Mouse (Mus musculus) lung, embryonic 14.5 days (tissue): ENCODE measurements around the gene Olfr1507. TPM values are rescaled to one million over a fixed set of nuclear protein-coding genes. Genes with fewer than 3 reads are reported as not detected.

Source experiments
- ATAC-seq: fragments of 200-750 bp; cut with Nextera tagmentation; 2 replicates; pipeline ENCODE4 v1.8.0; 2017; ENCODE audit warnings: mild to moderate bottlenecking, moderate TSS enrichment, moderate library complexity; ENCODE audit not compliant: insufficient read depth
- DNase-seq: peaks from one replicate; pipeline ENCODE4 v3.0.0-alpha.2; 2015
- H3K27ac ChIP-seq: fragments of 300-500 bp; sonication (generic); 2 replicates; pipeline ENCODE4 v1.5.1; 2014; ENCODE audit warnings: low read depth, mild to moderate bottlenecking, moderate library complexity
- H3K27me3 ChIP-seq: fragments of 300-500 bp; sonication (generic); 2 replicates; pipeline ENCODE4 v1.6.1; 2014; ENCODE audit warnings: low read length, control low read depth; ENCODE audit not compliant: insufficient read depth
- H3K36me3 ChIP-seq: fragments of 300-500 bp; sonication (generic); 2 replicates; pipeline ENCODE4 v1.6.1; 2014; ENCODE audit warnings: control low read depth; ENCODE audit not compliant: insufficient read depth
- H3K4me1 ChIP-seq: fragments of 300-500 bp; sonication (generic); 2 replicates; pipeline ENCODE4 v1.6.1; 2014; ENCODE audit warnings: antibody characterized with exemption, control low read depth; ENCODE audit not compliant: insufficient read depth
- H3K4me2 ChIP-seq: fragments of 300-500 bp; sonication (generic); 2 replicates; pipeline ENCODE4 v1.6.1; 2014; ENCODE audit warnings: mild to moderate bottlenecking
- H3K4me3 ChIP-seq: fragments of 300-500 bp; sonication (generic); 2 replicates; pipeline ENCODE4 v1.5.1; 2014; ENCODE audit warnings: low read depth, low read length
- H3K9ac ChIP-seq: fragments of 300-500 bp; sonication (generic); 2 replicates; pipeline ENCODE4 v1.6.1; 2014
- H3K9me3 ChIP-seq: fragments of 300-500 bp; sonication (generic); 2 replicates; pipeline ENCODE4 v1.6.1; 2016; ENCODE audit warnings: low read depth, low read length, control low read depth
- CTCF ChIP-seq: IDR thresholded peaks from 2 replicates; pipeline ENCODE4 v1.5.1; 2016; ENCODE audit warnings: antibody characterized with exemption, low read depth
- WGBS: fragments of 180-500 bp; shearing (Covaris S2); extraction: QIAGEN DNeasy Blood & Tissue Kit; methylation state at CpG from one replicate; pipeline ENCODE4 v1.1.7; 2014; 5-methylcytosine and 5-hydroxymethylcytosine counted together
- polyA plus RNA-seq: library from polyadenylated mRNA; unstranded; fragments of >200 nt; fragmentation: Nextera tagmentation; extraction: Ambion mirVana; gene quantifications from 2 replicates; pipeline ENCODE4 v1.2.1, GENCODE M21; 2014

Gene Olfr1507
- polyA plus RNA-seq = not detected in 2 replicates

- Histone ChIP-seq H3K4me2 (no peak within 1 kb of the TSS), H3K4me1 (no peaks in the 10 kb centered on the region), H3K4me3 (no peak within 1 kb of the TSS), H3K27ac (no peak within 1 kb of the TSS), H3K9ac (no peak within 1 kb of the TSS), H3K27me3 (no peaks in the 10 kb centered on the region), H3K9me3 (no peaks in the 10 kb centered on the region), H3K36me3 (no peaks in the 10 kb centered on the region)
- WGBS = 71% methylated on average over 4 of the region's 4 CpGs
- TF ChIP-seq CTCF = no peak
- ATAC-seq (no peak), DNase-seq (no peak)
Measured at GRCm38 (mm10) chr14:52495516-52495915, at the start of gene Olfr1507. TSS of gene Olfr1507 (minus strand) at chr14:52495749.

- no peak for ATAC-seq
Measured at GRCm38 (mm10) chr14:52533336-52533735, 37.8 kb upstream of the Olfr1507 start.

GRCm38 (mm10) chr14:52524952-52525351 lies 29.4 kb upstream of the Olfr1507 start:
- no peak for DNase-seq
- 94% methylated on average over 1 of the region's 1 CpGs for WGBS
- Histone ChIP-seq H3K27ac (no peak overlapping the region), H3K9ac (no peak overlapping the region), H3K36me3 (no peaks in the 10 kb centered on the region), H3K27me3 (no peaks in the 10 kb centered on the region), H3K4me3 (no peak overlapping the region), H3K9me3 (no peaks in the 10 kb centered on the region), H3K4me1 (no peaks in the 10 kb centered on the region), H3K4me2 (no peak overlapping the region)
- no peak for TF ChIP-seq CTCF
- no peak for ATAC-seq

More at GRCm38 (mm10) chr14:52533336-52533735, 37.8 kb upstream of the Olfr1507 start:
- no peaks in the 10 kb centered on the region for H3K4me1 ChIP-seq
- no peak overlapping the region for H3K27ac ChIP-seq
- H3K4me2 ChIP-seq = no peak overlapping the region
- no peak overlapping the region for H3K4me3 ChIP-seq
- no peaks in the 10 kb centered on the region for H3K36me3 ChIP-seq
- no peak for TF ChIP-seq CTCF
- H3K27me3 ChIP-seq = no peaks in the 10 kb centered on the region
- DNase-seq = no peak
- H3K9ac ChIP-seq = no peak overlapping the region
- H3K9me3 ChIP-seq = no peaks in the 10 kb centered on the region
- 90% methylated on average over 1 of the region's 1 CpGs for WGBS

GRCm38 (mm10) chr14:52467395-52467794 lies 28.2 kb downstream of the Olfr1507 start, which contains the start of gene Olfr1508:
TSS of gene Olfr1508 (minus strand) at chr14:52467495.
- H3K9ac ChIP-seq = no peak within 1 kb of the TSS
- 63% methylated on average over 2 of the region's 2 CpGs for WGBS
- ATAC-seq (no peak), DNase-seq (no peak)
- no peak within 1 kb of the TSS for H3K4me3 ChIP-seq
- no peak within 1 kb of the TSS for H3K4me2 ChIP-seq
- no peaks in the 10 kb centered on the region for H3K4me1 ChIP-seq
- no peak within 1 kb of the TSS for H3K27ac ChIP-seq
- TF ChIP-seq CTCF = no peak
- H3K27me3 ChIP-seq = no peaks in the 10 kb centered on the region
- H3K36me3 ChIP-seq = no peaks in the 10 kb centered on the region
- H3K9me3 ChIP-seq = no peaks in the 10 kb centered on the region

GRCm38 (mm10) chr14:52465738-52466137 lies 29.8 kb downstream of the Olfr1507 start:
- Histone ChIP-seq H3K4me3 (no peak overlapping the region), H3K4me2 (no peak overlapping the region), H3K36me3 (no peaks in the 10 kb centered on the region), H3K9me3 (no peaks in the 10 kb centered on the region), H3K27me3 (no peaks in the 10 kb centered on the region), H3K27ac (no peak overlapping the region), H3K4me1 (no peaks in the 10 kb centered on the region), H3K9ac (no peak overlapping the region)
- peak; percentile 56; the same call in 1 of the 2 replicates for ATAC-seq
- no peak for TF ChIP-seq CTCF
- DNase-seq = peak; percentile 2
- 65% methylated on average over 1 of the region's 1 CpGs for WGBS

- no peak for DNase-seq
- H3K27ac ChIP-seq = no peak overlapping the region
- TF ChIP-seq CTCF = no peak
- H3K4me2 ChIP-seq = no peak overlapping the region
- H3K9me3 ChIP-seq = no peaks in the 10 kb centered on the region
- H3K4me3 ChIP-seq = no peak overlapping the region
- H3K4me1 ChIP-seq = no peaks in the 10 kb centered on the region
- H3K9ac ChIP-seq = no peak overlapping the region
- H3K27me3 ChIP-seq = no peaks in the 10 kb centered on the region
- ATAC-seq = no peak
- no peaks in the 10 kb centered on the region for H3K36me3 ChIP-seq
Measured at GRCm38 (mm10) chr14:52461928-52462327, 33.6 kb downstream of the Olfr1507 start.

GRCm38 (mm10) chr14:52451138-52451537 lies 44.4 kb downstream of the Olfr1507 start:
- WGBS = 76% methylated on average over 8 of the region's 8 CpGs
- Histone ChIP-seq H3K4me2 (no peak overlapping the region), H3K27ac (no peak overlapping the region), H3K4me3 (no peak overlapping the region), H3K9ac (no peak overlapping the region), H3K36me3 (no peaks in the 10 kb centered on the region), H3K4me1 (no peaks in the 10 kb centered on the region), H3K27me3 (no peaks in the 10 kb centered on the region), H3K9me3 (no peaks in the 10 kb centered on the region)
- no peak for DNase-seq
- no peak for ATAC-seq
- TF ChIP-seq CTCF = no peak

GRCm38 (mm10) chr14:52442690-52443089 lies 52.9 kb downstream of the Olfr1507 start, which contains the start of gene Olfr1509:
TSS of gene Olfr1509 (plus strand) at chr14:52442990.
- H3K4me1 ChIP-seq = no peaks in the 10 kb centered on the region
- DNase-seq (no peak), ATAC-seq (no peak)
- no peak within 1 kb of the TSS for H3K9ac ChIP-seq
- H3K4me3 ChIP-seq = no peak within 1 kb of the TSS
- no peaks in the 10 kb centered on the region for H3K9me3 ChIP-seq
- no peaks in the 10 kb centered on the region for H3K27me3 ChIP-seq
- no peak within 1 kb of the TSS for H3K4me2 ChIP-seq
- no peak within 1 kb of the TSS for H3K27ac ChIP-seq
- H3K36me3 ChIP-seq = no peaks in the 10 kb centered on the region
- TF ChIP-seq CTCF = no peak

Other genes with a start within 250 kb of the Olfr1507 start
- 48.8 and 52.8 TPM in 2 replicates for gene Chd8, start 238.0 kb downstream of the Olfr1507 start, polyA plus RNA-seq
- gene Tox4, start 216.6 kb downstream of the Olfr1507 start, polyA plus RNA-seq = 41.1 and 47.1 TPM in 2 replicates
- 18.6 and 19.8 TPM in 2 replicates for gene Rab2b, start 216.2 kb downstream of the Olfr1507 start, polyA plus RNA-seq
- gene Mettl3, start 190.6 kb downstream of the Olfr1507 start, polyA plus RNA-seq = 40.9 and 46.6 TPM in 2 replicates
- gene Sall2, start 167.0 kb downstream of the Olfr1507 start, polyA plus RNA-seq = 20.8 and 22.9 TPM in 2 replicates
- gene Olfr1513, start 139.3 kb downstream of the Olfr1507 start, polyA plus RNA-seq = not detected in 2 replicates
- not detected in 2 replicates for gene Olfr1512, start 116.6 kb downstream of the Olfr1507 start, polyA plus RNA-seq
- gene Olfr1511, start 98.4 kb downstream of the Olfr1507 start, polyA plus RNA-seq = not detected in 2 replicates
- gene Olfr1510, start 81.4 kb downstream of the Olfr1507 start, polyA plus RNA-seq = not detected in 2 replicates
- not detected in 2 replicates for gene Olfr1509, start 52.8 kb downstream of the Olfr1507 start, polyA plus RNA-seq
- not detected in 2 replicates for gene Olfr1508, start 28.3 kb downstream of the Olfr1507 start, polyA plus RNA-seq